Mouse (Mus musculus) midbrain, postnatal 0 days (tissue): Measurements from ENCODE around the gene 2700049A03Rik. TPM values are rescaled to one million over a fixed set of nuclear protein-coding genes. Genes with fewer than 3 reads are reported as not detected.
"Not testable (repeated sequence)": the region's sequence is repeated elsewhere in the genome, so short reads cannot be mapped to it uniquely, and the experiment has no call there.

ENCODE experiments used
- ATAC-seq: fragments of 200-750 bp; cut with Nextera tagmentation; 2 replicates; pipeline ENCODE4 v1.8.0; 2017; ENCODE audit warnings: moderate number of reproducible peaks, mild to moderate bottlenecking, moderate TSS enrichment, moderate library complexity; ENCODE audit not compliant: low FRiP score
- DNase-seq: peaks from one replicate; pipeline ENCODE4 v3.0.0-alpha.2; 2015; ENCODE audit warnings: low spot score
- H3K27ac ChIP-seq: fragments of 300-500 bp; sonication (generic); 2 replicates; pipeline ENCODE4 v1.5.1; 2014; ENCODE audit warnings: low read depth, mild to moderate bottlenecking, low read length, mixed read lengths
- H3K27me3 ChIP-seq: fragments of 300-500 bp; sonication (generic); 2 replicates; pipeline ENCODE4 v1.6.1; 2014; ENCODE audit warnings: low read length, control low read depth, mixed read lengths; ENCODE audit not compliant: insufficient read depth
- H3K36me3 ChIP-seq: fragments of 300-500 bp; sonication (generic); 2 replicates; pipeline ENCODE4 v1.6.1; 2014; ENCODE audit warnings: low read length, control low read depth, mixed read lengths; ENCODE audit not compliant: insufficient read depth
- H3K4me1 ChIP-seq: fragments of 300-500 bp; sonication (generic); 2 replicates; pipeline ENCODE4 v1.6.1; 2014; ENCODE audit warnings: mild to moderate bottlenecking, control low read depth, antibody characterized with exemption, low read length, mixed read lengths; ENCODE audit not compliant: insufficient read depth
- H3K4me2 ChIP-seq: fragments of 300-500 bp; sonication (generic); 2 replicates; pipeline ENCODE4 v1.6.1; 2014; ENCODE audit warnings: low read depth, mild to moderate bottlenecking, low read length, mixed read lengths; ENCODE audit not compliant: poor library complexity, severe bottlenecking
- H3K4me3 ChIP-seq: fragments of 300-500 bp; sonication (generic); 2 replicates; pipeline ENCODE4 v1.5.1; 2014; ENCODE audit warnings: low read depth, mild to moderate bottlenecking, low read length, moderate library complexity
- H3K9ac ChIP-seq: fragments of 300-500 bp; sonication (generic); replicated peaks from 2 replicates; pipeline ENCODE4 v1.6.1; 2014; ENCODE audit warnings: mild to moderate bottlenecking, low read length, moderate library complexity, mixed read lengths; ENCODE audit not compliant: poor library complexity, severe bottlenecking
- H3K9me3 ChIP-seq: fragments of 300-500 bp; sonication (generic); 2 replicates; pipeline ENCODE4 v1.6.1; 2016; ENCODE audit warnings: low read length, control low read depth
- CTCF ChIP-seq: IDR thresholded peaks from 2 replicates; pipeline ENCODE4 v1.5.1; 2016; ENCODE audit warnings: antibody characterized with exemption, mild to moderate bottlenecking
- WGBS: fragments of 180-500 bp; shearing (Covaris S2); extraction: QIAGEN DNeasy Blood & Tissue Kit; methylation state at CpG from one replicate; pipeline ENCODE4 v1.1.7; 2014; 5-methylcytosine and 5-hydroxymethylcytosine counted together
- polyA plus RNA-seq: library from polyadenylated mRNA; unstranded; fragments of >200 nt; fragmentation: Nextera tagmentation; extraction: Ambion mirVana; gene quantifications from 2 replicates; pipeline ENCODE4 v1.2.1, GENCODE M21; 2015
- total RNA-seq: library from RNA; depleted of rRNA; stranded (reverse); fragments of >200 nt; gene quantifications from 2 replicates; pipeline ENCODE4 v1.2.3, GENCODE M21; 2014; rRNA removed

Gene 2700049A03Rik
- total RNA-seq: 8.1 and 8.2 TPM in 2 replicates
- 6.1 and 7.1 TPM in 2 replicates for polyA plus RNA-seq

DNA sequence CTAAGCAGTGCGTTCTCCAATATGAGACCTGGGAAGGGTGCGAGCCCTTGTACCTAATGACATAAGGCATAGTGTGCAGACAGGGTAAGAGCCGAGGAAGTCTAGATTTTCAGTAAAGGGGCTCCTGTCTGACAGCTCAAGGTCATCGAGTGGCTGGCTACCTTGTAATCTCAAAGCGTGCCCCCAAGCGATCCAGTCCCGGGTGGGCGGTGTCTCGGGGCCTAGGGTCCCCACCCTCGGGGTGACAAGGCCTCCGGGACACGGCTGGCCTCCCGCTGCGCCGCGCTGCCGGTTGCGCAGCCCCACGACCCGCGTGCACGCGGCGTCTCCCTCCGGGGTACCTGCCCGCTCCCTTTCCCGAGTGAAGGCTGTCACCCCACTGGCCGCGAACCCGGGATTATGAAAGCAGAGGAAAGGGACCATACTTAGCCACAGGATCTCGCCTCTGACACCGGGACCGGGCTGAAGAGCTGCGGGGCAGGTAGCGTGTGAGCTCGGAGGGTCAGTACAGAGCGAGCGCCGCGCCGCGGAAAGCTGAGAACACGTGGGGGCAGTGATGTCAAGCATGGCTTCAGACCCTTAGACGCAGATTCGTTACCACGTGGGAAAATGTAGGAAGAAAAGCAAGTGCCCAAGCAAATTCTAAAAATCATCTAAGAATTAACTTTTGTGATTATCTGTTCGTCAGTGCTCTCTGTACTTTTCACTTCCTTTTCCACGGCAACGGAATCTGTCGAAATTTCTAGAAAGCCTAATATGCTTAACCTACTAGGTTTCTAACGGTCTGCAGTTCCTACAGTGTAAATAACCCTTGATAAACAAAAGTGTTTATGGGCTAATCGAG is at the start of gene 2700049A03Rik, which contains the start of gene Timm9:
TSS of gene 2700049A03Rik (plus strand) at position 719 of the 844 bp plus-strand sequence.
TSS of gene Timm9 (minus strand) at position 555 of the 844 bp plus-strand sequence.
- peaks cover 21% of the 10 kb centered on the region; the same call in 1 of the 2 replicates for H3K36me3 ChIP-seq
- DNase-seq (peak; percentile 90), ATAC-seq (peak; percentile 92)
- H3K4me2 ChIP-seq: peak within 1 kb of the TSS; percentile 74
- no peaks in the 10 kb centered on the region for H3K27me3 ChIP-seq
- H3K9ac ChIP-seq: peak within 1 kb of the TSS; percentile 96
- TF ChIP-seq CTCF: 0 out of 2 replicates have a peak, but pooled peaks have one; percentile 7
- WGBS: under 1% methylated on average over 52 of the region's 52 CpGs
- peaks cover 12% of the 10 kb centered on the region for H3K4me1 ChIP-seq
- H3K27ac ChIP-seq: peak within 1 kb of the TSS; percentile 77
- no peaks in the 10 kb centered on the region for H3K9me3 ChIP-seq
- peak within 1 kb of the TSS; percentile 99 for H3K4me3 ChIP-seq

DNA sequence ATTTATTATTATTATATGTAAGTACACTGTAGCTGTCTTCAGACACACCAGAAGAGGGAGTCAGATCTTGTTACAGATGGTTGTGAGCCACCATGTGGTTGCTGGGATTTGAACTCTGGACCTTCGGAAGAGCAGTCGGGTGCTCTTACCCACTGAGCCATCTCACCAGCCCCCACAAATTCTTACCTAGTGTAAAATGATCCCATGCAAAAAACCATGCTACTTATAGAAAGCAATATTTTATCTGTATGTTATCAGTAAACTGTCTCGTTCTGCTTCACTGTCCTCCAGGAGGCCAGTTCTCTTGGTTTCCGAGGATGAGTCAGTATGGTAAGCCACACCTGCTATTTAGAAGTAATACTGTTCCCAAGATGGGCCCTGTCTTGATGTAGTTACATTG is 32.4 kb upstream of the 2700049A03Rik start:
- DNase-seq, H3K4me1 ChIP-seq, H3K9ac ChIP-seq, H3K9me3 ChIP-seq, H3K4me3 ChIP-seq, H3K27ac ChIP-seq, ATAC-seq, H3K27me3 ChIP-seq, H3K36me3 ChIP-seq, H3K4me2 ChIP-seq: not testable (repeated sequence)
- 93% methylated on average over 4 of the region's 4 CpGs for WGBS

DNA sequence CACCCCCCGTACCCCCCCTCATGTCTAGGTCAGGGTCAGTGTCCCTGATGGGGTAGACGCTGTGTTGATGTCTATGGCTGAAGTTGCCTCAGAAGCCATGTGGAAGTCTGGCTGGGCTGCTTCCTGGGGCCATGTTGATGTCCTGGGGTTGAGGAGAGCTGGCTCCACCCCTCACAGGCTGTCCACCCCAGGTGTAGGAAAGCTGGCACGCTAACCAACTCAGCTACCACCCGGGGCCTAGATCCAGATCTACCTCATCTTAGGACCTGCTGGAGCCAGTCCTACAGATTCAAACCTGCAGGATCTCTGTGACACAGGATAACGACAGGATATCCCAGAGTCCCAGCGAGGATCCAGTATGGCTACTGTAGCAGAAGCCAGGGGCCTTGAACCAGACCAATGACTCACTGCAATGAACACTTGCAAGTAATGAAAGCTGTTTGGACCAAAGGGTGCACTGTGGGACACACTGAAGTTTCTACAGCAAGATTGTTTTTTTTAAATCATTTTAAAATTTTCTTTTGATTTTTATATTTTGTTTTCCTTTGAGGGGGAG is 29.4 kb upstream of the 2700049A03Rik start:
- Histone ChIP-seq H3K4me3 (no peak overlapping the region), H3K9me3 (no peaks in the 10 kb centered on the region), H3K27me3 (no peaks in the 10 kb centered on the region), H3K9ac (no peak overlapping the region), H3K4me2 (no peak overlapping the region), H3K27ac (no peak overlapping the region), H3K4me1 (no peaks in the 10 kb centered on the region), H3K36me3 (no peaks in the 10 kb centered on the region)
- no peak for TF ChIP-seq CTCF
- DNase-seq (no peak), ATAC-seq (no peak)
- 84% methylated on average over 6 of the region's 6 CpGs for WGBS

DNA sequence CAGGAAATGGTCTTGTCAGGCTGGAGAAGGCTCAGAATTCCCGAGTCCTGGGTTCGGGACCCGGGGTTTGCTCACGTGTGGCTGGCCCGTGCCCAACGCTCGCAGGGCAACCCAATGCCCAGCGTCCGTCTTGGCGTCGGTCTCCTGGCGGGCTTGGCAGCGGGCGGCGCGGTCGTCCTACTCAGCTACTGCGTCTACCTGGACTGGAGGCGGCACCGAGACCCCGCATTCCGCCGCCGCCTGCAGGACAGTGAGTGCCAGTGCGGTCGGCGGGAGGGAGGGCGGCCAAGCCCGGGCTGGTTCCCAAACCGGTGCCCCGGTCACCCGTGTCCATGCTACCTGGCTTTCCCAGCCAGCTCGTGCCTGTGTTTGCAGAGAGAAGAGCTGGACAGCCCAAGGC is 25.3 kb upstream of the 2700049A03Rik start, which contains the start of gene Tomm20l:
TSS of gene Tomm20l (plus strand) at position 98 of the 400 bp plus-strand sequence.
- DNase-seq (no peak), ATAC-seq (no peak)
- Histone ChIP-seq H3K27me3 (no peaks in the 10 kb centered on the region), H3K4me2 (peak within 1 kb of the TSS; percentile 41), H3K36me3 (no peaks in the 10 kb centered on the region), H3K9ac (no peak within 1 kb of the TSS), H3K27ac (no peak within 1 kb of the TSS), H3K4me3 (peak within 1 kb of the TSS; percentile 14), H3K4me1 (peaks cover 4% of the 10 kb centered on the region), H3K9me3 (no peaks in the 10 kb centered on the region)
- WGBS: 12% methylated on average over 28 of the region's 33 CpGs
- TF ChIP-seq CTCF: peak; percentile 33; the same call in 1 of the 2 replicates

- no peak for DNase-seq
- Histone ChIP-seq H3K4me3 (no peak overlapping the region), H3K36me3 (no peaks in the 10 kb centered on the region), H3K4me2 (no peak overlapping the region), H3K9ac (no peak overlapping the region), H3K9me3 (no peaks in the 10 kb centered on the region), H3K27me3 (no peaks in the 10 kb centered on the region), H3K27ac (no peak overlapping the region; the same call in 1 of the 2 replicates), H3K4me1 (peaks cover 4% of the 10 kb centered on the region)
- 86% methylated on average over 10 of the region's 10 CpGs for WGBS
- no peak for ATAC-seq
- TF ChIP-seq CTCF: no peak
Measured at GRCm38 (mm10) chr12:71113074-71113473, 23.6 kb upstream of the 2700049A03Rik start.
